Mouse (Mus musculus) sigmoid colon, adult 10 weeks (tissue): ENCODE results near the gene Acy3. TPM values are rescaled to one million over a fixed set of nuclear protein-coding genes. Genes with fewer than 3 reads are reported as not detected.

Experiments
- polyA plus RNA-seq: library from polyadenylated mRNA; stranded (reverse); fragments of 350-450 nt; fragmentation: Illumina TruSeq; extraction: RNeasy Lipid Tissue Mini Kit (QIAGEN cat#74804); gene quantifications from one replicate; pipeline ENCODE4 v1.2.3, GENCODE M21; 2014; ENCODE audit warnings: low read depth, low replicate concordance

Acy3 gene
- 1.1 TPM for polyA plus RNA-seq

GRCm38 (mm10) chr19:3986334-3986733 lies at the start of gene Acy3:
Gene Acy3, plus strand, starts transcription at chr19:3986570.

GRCm38 (mm10) chr19:3958470-3958869 lies 27.9 kb upstream of the Acy3 start, which contains the start of gene Aldh3b3:
Gene Aldh3b3, plus strand, starts transcription at chr19:3958645.

GRCm38 (mm10) chr19:3972229-3972628 lies 14.1 kb upstream of the Acy3 start, which contains the start of gene Aldh3b2:
Gene Aldh3b2, plus strand, starts transcription at chr19:3972328.

GRCm38 (mm10) chr19:3992416-3992815 lies 6.0 kb downstream of the Acy3 start, which contains the start of gene Tbx10:
Gene Tbx10, plus strand, starts transcription at chr19:3992752.

GRCm38 (mm10) chr19:4000119-4000900 lies 13.9 kb downstream of the Acy3 start, which contains the start of the genes Nudt8 and Gm49405:
Gene Nudt8, plus strand, starts transcription at chr19:4000580.
Gene Gm49405, plus strand, starts transcription at chr19:4000626.

GRCm38 (mm10) chr19:4003112-4003511 lies 16.7 kb downstream of the Acy3 start, which contains the start of gene Doc2g:
Gene Doc2g, plus strand, starts transcription at chr19:4003313.

GRCm38 (mm10) chr19:4012432-4013022 lies 26.2 kb downstream of the Acy3 start, which contains the start of gene Ndufv1:
Gene Ndufv1, minus strand, starts transcription at chr19:4012806.

GRCm38 (mm10) chr19:4037788-4038232 lies 51.4 kb downstream of the Acy3 start, which contains the start of gene Gstp1:
Gene Gstp1, minus strand, starts transcription at chr19:4037985.

Other genes starting within 250 kb of the Acy3 start
- 242 TPM for gene Kmt5b, start 219.1 kb upstream of the Acy3 start, polyA plus RNA-seq
- 66.4 TPM for gene Chka, start 134.8 kb upstream of the Acy3 start, polyA plus RNA-seq
- gene Tcirg1, start 79.4 kb upstream of the Acy3 start, polyA plus RNA-seq: 3.8 TPM
- 5.1 TPM for gene Ndufs8, start 73.8 kb upstream of the Acy3 start, polyA plus RNA-seq
- gene Aldh3b1, start 56.8 kb upstream of the Acy3 start, polyA plus RNA-seq: 0.50 TPM
- gene Unc93b1, start 51.4 kb upstream of the Acy3 start, polyA plus RNA-seq: 1.8 TPM
- gene Aldh3b3, start 27.9 kb upstream of the Acy3 start, polyA plus RNA-seq: not detected
- 0.44 TPM for gene Aldh3b2, start 14.2 kb upstream of the Acy3 start, polyA plus RNA-seq
- gene Tbx10, start 6.2 kb downstream of the Acy3 start, polyA plus RNA-seq: not detected
- not detected for gene Nudt8, start 14.0 kb downstream of the Acy3 start, polyA plus RNA-seq
- 0.47 TPM for gene Gm49405, start 14.1 kb downstream of the Acy3 start, polyA plus RNA-seq
- not detected for gene Doc2g, start 16.7 kb downstream of the Acy3 start, polyA plus RNA-seq
- 8.4 TPM for gene Ndufv1, start 26.2 kb downstream of the Acy3 start, polyA plus RNA-seq
- gene Gstp1, start 51.4 kb downstream of the Acy3 start, polyA plus RNA-seq: 27.6 TPM
- gene Gstp2, start 59.5 kb downstream of the Acy3 start, polyA plus RNA-seq: 2.6 TPM
- not detected for gene Gstp3, start 73.0 kb downstream of the Acy3 start, polyA plus RNA-seq
- gene Cabp2, start 95.0 kb downstream of the Acy3 start, polyA plus RNA-seq: not detected
- 4.7 TPM for gene Cdk2ap2, start 110.6 kb downstream of the Acy3 start, polyA plus RNA-seq
- 0.63 TPM for gene Pitpnm1, start 113.4 kb downstream of the Acy3 start, polyA plus RNA-seq
- gene Aip, start 139.3 kb downstream of the Acy3 start, polyA plus RNA-seq: 0.47 TPM
- gene Gpr152, start 153.2 kb downstream of the Acy3 start, polyA plus RNA-seq: not detected
- 0.66 TPM for gene Cabp4, start 157.5 kb downstream of the Acy3 start, polyA plus RNA-seq
- gene Coro1b, start 162.0 kb downstream of the Acy3 start, polyA plus RNA-seq: 53.4 TPM
- gene Ptprcap, start 167.0 kb downstream of the Acy3 start, polyA plus RNA-seq: 10.0 TPM
- gene Rps6kb2, start 176.8 kb downstream of the Acy3 start, polyA plus RNA-seq: 3.2 TPM
- gene Carns1, start 188.9 kb downstream of the Acy3 start, polyA plus RNA-seq: 1.9 TPM
- gene Tbc1d10c, start 204.7 kb downstream of the Acy3 start, polyA plus RNA-seq: 1.2 TPM
- gene Ppp1ca, start 205.5 kb downstream of the Acy3 start, polyA plus RNA-seq: 90.7 TPM
- 2.5 TPM for gene Rad9a, start 215.1 kb downstream of the Acy3 start, polyA plus RNA-seq
- 0.44 TPM for gene Clcf1, start 227.7 kb downstream of the Acy3 start, polyA plus RNA-seq
- gene AC109138.7, start 227.8 kb downstream of the Acy3 start, polyA plus RNA-seq: not detected
- gene Pold4, start 245.3 kb downstream of the Acy3 start, polyA plus RNA-seq: not detected